Mouse (Mus musculus): Measurements from ENCODE around the gene Unc79. TPM values are rescaled to one million over a fixed set of nuclear protein-coding genes. Genes with fewer than 3 reads are reported as not detected.

Unc79 gene
- total RNA-seq (2023): not detected

DNA sequence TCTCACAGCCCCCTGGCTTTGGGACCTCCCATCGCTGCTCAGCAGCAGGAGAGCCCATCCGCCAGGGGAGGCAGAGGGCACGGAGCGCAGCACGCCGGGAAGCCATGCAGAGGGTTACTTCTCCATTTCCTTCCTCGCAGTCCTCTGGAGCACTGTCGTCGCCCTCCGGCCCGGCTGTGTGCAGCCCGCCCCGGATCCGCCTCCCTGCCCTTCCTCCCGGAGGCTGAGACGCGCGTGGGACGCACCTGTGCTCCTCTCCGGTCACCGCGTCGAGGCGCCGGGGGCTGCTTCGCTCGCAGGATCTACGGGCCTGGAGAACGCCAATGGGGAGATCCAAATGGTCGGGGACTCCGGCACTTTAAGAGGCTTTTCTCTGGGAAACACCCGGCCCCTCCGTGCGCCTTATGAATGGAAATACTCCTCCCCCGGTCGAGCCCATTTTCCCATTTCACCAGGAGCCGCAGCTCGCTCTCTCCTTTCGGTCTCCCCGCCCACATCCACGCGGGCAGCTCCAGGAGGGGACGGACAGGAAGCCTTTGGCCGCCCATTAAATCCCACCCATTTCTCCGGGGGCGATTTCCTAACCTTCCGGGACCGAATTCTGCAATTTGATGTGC is at the start of gene Unc79:
Gene Unc79 (plus strand): TSS at position 82 of the 617 bp plus-strand sequence.

DNA sequence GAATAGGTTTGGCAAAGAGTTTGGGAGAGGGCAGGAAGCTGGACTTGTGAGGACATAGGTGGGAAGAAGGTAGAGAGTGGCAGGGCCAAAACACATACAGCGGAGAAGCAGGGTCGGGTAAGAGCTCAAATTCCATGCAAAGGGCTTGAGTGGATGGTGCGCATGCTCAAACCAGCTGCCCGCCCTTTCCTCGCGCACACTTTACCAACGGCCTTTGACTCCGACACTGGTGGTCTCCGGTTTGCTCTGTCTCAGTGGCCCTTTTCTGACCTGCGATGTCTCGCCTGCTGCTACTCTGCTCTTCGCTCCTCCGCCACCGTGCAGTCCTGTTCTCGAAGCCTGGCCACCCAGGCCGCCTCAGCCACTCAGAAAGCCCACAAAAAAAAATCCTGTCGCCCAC is 49.6 kb upstream of the Unc79 start, which contains the start of gene Cox8c:
Gene Cox8c (plus strand): TSS at position 226 of the 400 bp plus-strand sequence.

Other genes starting within 250 kb of the Unc79 start
- 49.7 TPM for gene Itpk1, start 243.9 kb upstream of the Unc79 start, total RNA-seq (2023)
- 11.9 TPM for gene Moap1, start 205.2 kb upstream of the Unc79 start, total RNA-seq (2023)
- 16.1 TPM for gene Tmem251, start 205.1 kb upstream of the Unc79 start, total RNA-seq (2023)
- not detected for gene Gm28051, start 191.1 kb upstream of the Unc79 start, total RNA-seq (2023)
- 21.9 TPM for gene Gon7, start 191.1 kb upstream of the Unc79 start, total RNA-seq (2023)
- 20.4 TPM for gene Ubr7, start 190.9 kb upstream of the Unc79 start, total RNA-seq (2023)
- 4.4 TPM for gene Gm20604, start 190.2 kb upstream of the Unc79 start, total RNA-seq (2023)
- 59.6 TPM for gene Btbd7, start 70.4 kb upstream of the Unc79 start, total RNA-seq (2023)
- not detected for gene Cox8c, start 49.5 kb upstream of the Unc79 start, total RNA-seq (2023)